Mouse (Mus musculus): ENCODE results near the gene Inpp4b.

DNA sequence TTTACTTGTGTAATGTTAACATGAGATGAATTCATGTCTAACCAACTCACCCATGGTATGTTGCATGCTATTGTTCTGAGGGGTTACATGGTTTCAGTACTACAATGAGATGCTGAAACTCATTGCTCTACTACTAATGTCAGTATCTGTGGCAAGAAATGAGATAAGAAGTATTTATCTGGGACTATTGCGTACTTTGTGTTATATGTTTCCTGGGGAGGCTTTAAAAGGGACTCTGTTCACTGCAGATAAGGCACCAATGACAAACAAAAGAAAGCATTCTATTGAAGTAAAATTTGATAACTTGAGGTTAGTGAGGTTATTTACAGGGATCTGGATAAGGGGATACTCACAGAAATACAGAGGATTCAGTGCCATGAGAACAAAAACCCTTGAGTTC, 815.6 kb downstream of the Inpp4b start:
- TF ChIP-seq CTCF (IDR thresholded peaks at IDR 0.05; ENCODE audit: control insufficient read depth, insufficient read depth, insufficient read length) (no peak), USF1 (IDR thresholded peaks at IDR 0.05; ENCODE audit: low read depth) (no peak), MAX (IDR thresholded peaks at IDR 0.05) (no peak), MYOD1 (IDR thresholded peaks at IDR 0.05; ENCODE audit: control insufficient read depth, insufficient read length, low read depth) (no peak)

Measured in C2C12 (cell line).